Mouse (Mus musculus) lung, postnatal 0 days (tissue): ENCODE results near the gene Usp29.

ENCODE experiments used
- CTCF ChIP-seq: IDR thresholded peaks from 2 replicates; pipeline ENCODE4 v1.5.1; 2016; ENCODE audit warnings: antibody characterized with exemption, mild to moderate bottlenecking
- EP300 ChIP-seq: IDR thresholded peaks from 2 replicates; pipeline ENCODE4 v1.6.1; 2016; ENCODE audit warnings: antibody characterized with exemption, mild to moderate bottlenecking, control low read depth

DNA sequence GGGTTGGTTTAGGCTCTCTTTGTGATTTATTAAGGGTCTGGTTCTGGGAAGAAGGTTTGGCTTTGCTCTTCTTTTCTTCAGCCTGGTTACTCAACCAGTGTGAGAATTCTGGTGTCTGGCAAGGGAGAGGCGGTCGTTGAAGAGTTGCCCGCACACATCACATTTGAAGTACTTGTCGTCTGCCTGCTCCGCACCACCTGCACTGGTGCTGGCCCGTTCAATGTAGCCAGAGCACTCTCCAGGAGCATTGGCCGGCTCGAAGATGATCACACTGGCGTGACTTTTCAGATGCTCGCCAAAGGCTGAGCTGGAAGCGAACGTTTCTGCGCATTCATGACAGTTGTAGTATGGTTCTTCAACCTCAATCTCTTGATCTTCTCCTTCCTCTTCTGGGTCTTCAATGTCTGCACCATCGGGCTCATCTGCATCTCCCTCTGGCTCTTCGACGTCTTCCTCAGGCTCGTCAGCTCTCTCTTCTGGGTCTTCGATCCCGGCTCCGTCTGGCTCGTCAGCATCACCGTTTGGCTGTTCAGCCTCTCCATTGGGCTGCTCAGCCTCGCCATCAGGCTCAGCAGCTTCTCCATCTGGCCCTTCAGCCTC lies 22.9 kb upstream of the Usp29 start:
- TF ChIP-seq CTCF = no peak
- TF ChIP-seq EP300 = no peak
